Mouse (Mus musculus) MEL (cell line): ENCODE results near the gene Gh.

ENCODE experiments used
- BHLHE40 ChIP-seq: IDR thresholded peaks from 2 replicates; pipeline ENCODE4 v1.6.1; 2012; ENCODE audit warnings: low read depth, mild to moderate bottlenecking, inconsistent platforms, low read length, improper control_type of control experiment, borderline replicate concordance
- CTCF ChIP-seq, 3 experiments: IDR thresholded peaks in 2 of 3; conservative IDR thresholded peaks in 1 of 3; 2 replicates each; pipeline ENCODE4 v1.5.1; 2011 to 2012; ENCODE audit warnings: low read length in 3 of 3, low read depth in 2 of 3, mild to moderate bottlenecking in 2 of 3, improper control_type of control experiment in 1 of 3, inconsistent platforms in 1 of 3, mixed read lengths in 1 of 3, moderate library complexity in 1 of 3; ENCODE audit not compliant: control insufficient read depth in 1 of 3, insufficient read depth in 1 of 3, poor library complexity in 1 of 3, severe bottlenecking in 1 of 3
- E2F4 ChIP-seq: IDR thresholded peaks from 2 replicates; pipeline ENCODE4 v1.6.1; 2011; ENCODE audit warnings: low read depth, low read length, improper control_type of control experiment, borderline replicate concordance
- EP300 ChIP-seq, 2 experiments: IDR thresholded peaks; 2 replicates each; pipeline ENCODE4 v1.6.1; 2011; ENCODE audit warnings: improper control_type of control experiment in 2 of 2, low read length in 2 of 2, low read depth in 1 of 2, mild to moderate bottlenecking in 1 of 2
- MAFK ChIP-seq: IDR thresholded peaks from 2 replicates; pipeline ENCODE4 v1.6.1; 2011; ENCODE audit warnings: low read depth, mild to moderate bottlenecking, low read length, improper control_type of control experiment, borderline replicate concordance
- MYC ChIP-seq: IDR thresholded peaks from 2 replicates; pipeline ENCODE4 v1.6.1; 2011; ENCODE audit warnings: low read depth, mild to moderate bottlenecking, low read length, improper control_type of control experiment, moderate library complexity
- POLR2A ChIP-seq, 2 experiments: IDR thresholded peaks; 2 replicates each; pipeline ENCODE4 v1.6.1; 2011 to 2012; ENCODE audit warnings: low read length in 2 of 2, mild to moderate bottlenecking in 2 of 2, control low read depth in 1 of 2, improper control_type of control experiment in 1 of 2, low read depth in 1 of 2, moderate library complexity in 1 of 2; ENCODE audit not compliant: control insufficient read depth in 1 of 2, insufficient read depth in 1 of 2, poor library complexity in 1 of 2
- TCF12 ChIP-seq: IDR thresholded peaks from 2 replicates; pipeline ENCODE4 v1.6.1; 2014; ENCODE audit warnings: low read depth, mild to moderate bottlenecking, inconsistent platforms, low read length, improper control_type of control experiment, moderate library complexity
- USF1 ChIP-seq: IDR thresholded peaks from 2 replicates; pipeline ENCODE4 v1.6.1; 2014; ENCODE audit warnings: low read depth, mild to moderate bottlenecking, inconsistent platforms, low read length, improper control_type of control experiment, moderate library complexity
- ZC3H11A ChIP-seq: IDR thresholded peaks from 2 replicates; pipeline ENCODE4 v1.6.1; 2012; ENCODE audit warnings: low read depth, mild to moderate bottlenecking, inconsistent platforms, low read length, improper control_type of control experiment
- ZMIZ1 ChIP-seq: IDR thresholded peaks from 2 replicates; pipeline ENCODE4 v1.6.1; 2012; ENCODE audit warnings: low read depth, mild to moderate bottlenecking, inconsistent platforms, low read length, improper control_type of control experiment, moderate library complexity
- ZNF384 ChIP-seq: IDR thresholded peaks from 2 replicates; pipeline ENCODE4 v1.6.1; 2012; ENCODE audit warnings: low read depth, mild to moderate bottlenecking, inconsistent platforms, low read length, improper control_type of control experiment

DNA sequence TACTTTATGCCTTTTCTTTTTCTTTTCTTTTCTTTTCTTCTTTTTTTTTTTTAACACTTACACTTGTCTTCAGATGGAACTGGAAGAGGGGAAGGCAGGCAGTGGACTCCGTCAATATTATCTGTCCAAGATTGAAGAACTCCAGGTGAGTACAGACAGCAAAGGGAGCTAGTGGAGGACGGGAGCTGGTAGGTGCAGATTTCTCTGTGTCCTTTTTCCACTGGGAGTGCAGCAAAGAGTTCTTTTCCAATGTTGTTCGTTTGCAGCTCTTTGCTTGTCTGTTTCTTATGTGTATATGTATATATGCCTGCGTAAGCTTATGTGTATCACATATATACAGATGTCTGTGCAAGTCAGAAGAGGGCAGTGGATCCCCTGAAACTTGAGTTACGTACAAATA, 44.9 kb downstream of the Gh start:
- TF ChIP-seq USF1 (no peak), ZC3H11A (no peak), E2F4 (no peak), CTCF (IDR thresholded peaks at IDR 0.05 in 2 of 3, conservative IDR thresholded peaks at IDR 0.05 in 1 of 3; ENCODE audit: control insufficient read depth in 1 of 3, insufficient read depth in 1 of 3, low read depth in 2 of 3, low read length in 3 of 3, poor library complexity in 1 of 3, severe bottlenecking in 1 of 3) (no peak), ZNF384 (no peak), POLR2A (IDR thresholded peaks at IDR 0.05; ENCODE audit: control insufficient read depth in 1 of 2, insufficient read depth in 1 of 2, low read depth in 1 of 2, low read length in 2 of 2, poor library complexity in 1 of 2) (no peak), MAFK (no peak), TCF12 (no peak), MYC (no peak), EP300 (IDR thresholded peaks at IDR 0.05; ENCODE audit: low read depth in 1 of 2, low read length in 2 of 2) (no peak), BHLHE40 (no peak), ZMIZ1 (no peak)
